Mouse (Mus musculus): ENCODE data around the gene Cdk5r1. TPM values are rescaled to one million over a fixed set of nuclear protein-coding genes. Genes with fewer than 3 reads are reported as not detected.

The Cdk5r1 gene
- total RNA-seq, 2 experiments from 2014 or later: 298 to 313 TPM

Other genes starting within 250 kb of the Cdk5r1 start
- 10 to 100 TPM; 22.3 to 24.5 TPM for gene Rhbdl3, start 176.1 kb upstream of the Cdk5r1 start, total RNA-seq (2021)
- 10 to 100 TPM; 49.5 to 53.9 TPM for gene 5730455P16Rik, start 99.0 kb upstream of the Cdk5r1 start, total RNA-seq (2021)
- 100 to 1,000 TPM; 121 to 123 TPM for gene Zfp207, start 93.7 kb upstream of the Cdk5r1 start, total RNA-seq (2021)
- 100 to 1,000 TPM in 1 of 2 experiments, 10 to 100 TPM in 1; 96.3 to 109 TPM for gene Psmd11, start 48.4 kb upstream of the Cdk5r1 start, total RNA-seq (2021)

Data from left cerebral cortex, adult 18-20 months (tissue).